Mouse (Mus musculus): ENCODE data around the gene Speer4a. TPM values are rescaled to one million over a fixed set of nuclear protein-coding genes. Genes with fewer than 3 reads are reported as not detected.

The Speer4a gene
- polyA plus RNA-seq, 1 experiment = not detected

Other genes starting within 250 kb of the Speer4a start
- gene Gm21663, start 97.2 kb downstream of the Speer4a start, polyA plus RNA-seq (2012; rRNA removed) = not detected in 2 replicates
- gene Gm21671, start 85.1 kb downstream of the Speer4a start, polyA plus RNA-seq (2012; rRNA removed) = not detected in 2 replicates
- gene Gm21680, start 66.9 kb downstream of the Speer4a start, polyA plus RNA-seq (2012; rRNA removed) = not detected in 2 replicates
- not detected in 2 replicates for gene Gm21698, start 50.9 kb downstream of the Speer4a start, polyA plus RNA-seq (2012; rRNA removed)
- gene Gm1979, start 34.8 kb downstream of the Speer4a start, polyA plus RNA-seq (2012; rRNA removed) = not detected in 2 replicates
- not detected in 2 replicates for gene Gm5862, start 16.6 kb downstream of the Speer4a start, polyA plus RNA-seq (2012; rRNA removed)
- not detected in 2 replicates for gene Gm7347, start 19.0 kb upstream of the Speer4a start, polyA plus RNA-seq (2012; rRNA removed)
- not detected in 2 replicates for gene Gm10471, start 49.7 kb upstream of the Speer4a start, polyA plus RNA-seq (2012; rRNA removed)
- gene 5031410I06Rik, start 65.8 kb upstream of the Speer4a start, polyA plus RNA-seq (2012; rRNA removed) = not detected in 2 replicates
- not detected in 2 replicates for gene Gm10220, start 81.9 kb upstream of the Speer4a start, polyA plus RNA-seq (2012; rRNA removed)
- gene Gm7361, start 218.1 kb upstream of the Speer4a start, polyA plus RNA-seq (2012; rRNA removed) = not detected in 2 replicates